Mouse (Mus musculus) spleen, postnatal 10 days (tissue): ENCODE results near the gene Prkag3.

Experiments
- DNase-seq, 2 experiments: peaks; one replicate each; pipeline ENCODE4 v3.0.0; 2021 to 2022; ENCODE audit warnings: low spot score in 2 of 2

Gene Prkag3

DNA sequence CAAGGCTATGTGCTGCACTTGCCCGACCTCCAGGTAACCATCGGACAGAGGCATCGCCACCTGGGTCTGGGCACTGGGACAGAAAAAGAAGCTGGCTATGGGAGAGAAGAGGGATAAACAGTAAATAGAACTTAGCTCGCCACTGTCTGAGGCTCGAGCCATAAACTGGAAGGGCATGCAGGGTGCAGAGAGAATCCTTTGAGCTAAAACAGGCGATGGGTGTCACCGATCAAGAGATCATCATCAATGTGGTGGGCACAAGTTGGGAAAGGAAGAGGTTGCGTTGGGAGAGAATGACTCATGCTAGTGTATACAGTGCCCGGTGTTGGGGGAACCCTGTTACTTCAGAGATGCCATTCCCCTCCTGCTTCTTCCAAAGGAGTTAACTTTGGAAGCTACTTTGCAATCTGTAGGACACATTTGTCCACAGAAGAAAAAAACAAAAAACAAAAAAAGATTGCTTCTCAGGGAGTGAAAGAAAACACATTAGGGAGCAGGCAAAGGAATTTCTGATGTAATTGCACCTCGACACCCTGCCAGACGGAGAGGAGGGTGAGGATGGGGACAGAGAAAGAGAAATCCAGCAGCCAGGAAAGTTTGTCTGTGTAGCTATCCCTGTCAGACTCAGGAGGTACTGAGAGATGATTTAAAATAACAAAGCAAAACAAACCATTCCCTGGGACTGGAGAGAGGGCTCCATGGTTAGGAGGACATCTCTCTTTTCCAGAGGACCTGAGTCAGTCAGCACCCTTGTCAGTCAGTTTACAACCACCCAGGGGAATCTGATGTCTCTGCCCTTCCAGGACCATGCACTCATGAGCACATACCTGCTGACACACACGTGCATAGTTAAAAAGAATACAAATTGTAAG, 34.9 kb downstream of the Prkag3 start:
- no peak for DNase-seq

GRCm38 (mm10) chr1:74713099-74713858, 35.7 kb downstream of the Prkag3 start, which contains the start of gene Cyp27a1:
Cyp27a1 (plus strand) TSS chr1:74713574.
- peak in 1 of 2 experiments; percentile 28 for DNase-seq

GRCm38 (mm10) chr1:74712461-74713098, 36.4 kb downstream of the Prkag3 start:
- no peak for DNase-seq

- DNase-seq: no peak
These were observed 37.0 kb downstream of the Prkag3 start for GRCm38 (mm10) chr1:74712046-74712445.

- no peak for DNase-seq
These were observed 39.5 kb downstream of the Prkag3 start for GRCm38 (mm10) chr1:74709566-74709965.

DNA sequence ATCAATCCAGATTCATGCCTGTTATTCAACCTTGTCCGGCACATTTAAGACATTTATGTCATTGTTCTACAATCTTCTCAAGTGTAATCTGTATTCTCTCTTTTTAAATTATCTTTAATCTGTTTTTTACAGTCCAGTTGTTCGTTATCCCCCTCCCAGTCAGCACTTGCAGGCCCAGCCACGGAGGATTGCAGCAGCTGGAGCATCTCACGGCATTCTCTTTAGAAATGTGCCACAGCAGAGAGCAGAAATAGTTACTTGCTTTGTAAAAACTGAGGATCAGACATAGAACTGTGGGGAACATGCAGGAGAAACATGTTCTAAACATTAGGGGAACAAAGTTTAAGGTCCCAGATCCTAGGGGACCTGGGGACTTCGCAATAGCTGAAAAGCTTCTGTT, 44.0 kb downstream of the Prkag3 start:
- no peak for DNase-seq

DNA sequence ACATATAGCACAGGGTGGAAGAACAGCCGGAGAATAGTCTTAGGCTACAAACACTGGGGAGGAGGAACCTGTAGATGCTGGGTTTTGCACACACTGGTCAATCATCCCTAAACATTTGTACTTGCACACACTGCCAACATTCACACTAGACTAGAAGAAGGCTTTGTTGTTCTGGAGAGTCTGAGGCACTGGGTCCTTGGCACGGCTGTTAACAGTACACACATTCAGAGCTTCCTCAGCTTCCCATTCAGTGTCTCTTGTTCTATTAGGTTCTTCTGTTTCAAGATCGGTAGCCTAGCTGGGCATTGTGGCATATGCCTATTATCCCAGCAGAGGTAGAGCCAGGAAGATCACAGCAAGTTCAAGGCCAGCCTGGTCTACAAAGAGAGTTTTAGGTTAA, 44.9 kb downstream of the Prkag3 start:
- DNase-seq: no peak

DNA sequence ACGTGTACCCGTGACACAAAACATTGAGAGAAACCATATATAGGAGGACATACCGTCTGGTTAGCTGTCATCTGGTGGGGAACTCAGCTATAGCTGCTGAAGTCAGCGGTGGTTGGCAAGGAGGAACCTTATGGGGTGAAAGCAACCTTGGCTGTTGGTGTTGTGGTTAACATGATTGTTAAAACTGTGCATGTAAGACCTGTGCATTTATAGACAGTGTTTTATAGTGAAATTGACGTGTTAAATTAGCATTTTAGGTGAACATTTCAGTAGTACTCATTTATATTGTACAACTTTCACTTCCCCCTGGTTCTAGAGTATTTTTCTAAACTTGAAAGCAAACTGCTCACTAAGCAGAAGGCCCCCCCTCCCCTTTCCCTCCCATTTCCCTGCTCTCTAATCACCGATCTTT, 46.9 kb downstream of the Prkag3 start:
- no peak for DNase-seq

GRCm38 (mm10) chr1:74698791-74699190, 50.2 kb downstream of the Prkag3 start:
- no peak for DNase-seq

DNA sequence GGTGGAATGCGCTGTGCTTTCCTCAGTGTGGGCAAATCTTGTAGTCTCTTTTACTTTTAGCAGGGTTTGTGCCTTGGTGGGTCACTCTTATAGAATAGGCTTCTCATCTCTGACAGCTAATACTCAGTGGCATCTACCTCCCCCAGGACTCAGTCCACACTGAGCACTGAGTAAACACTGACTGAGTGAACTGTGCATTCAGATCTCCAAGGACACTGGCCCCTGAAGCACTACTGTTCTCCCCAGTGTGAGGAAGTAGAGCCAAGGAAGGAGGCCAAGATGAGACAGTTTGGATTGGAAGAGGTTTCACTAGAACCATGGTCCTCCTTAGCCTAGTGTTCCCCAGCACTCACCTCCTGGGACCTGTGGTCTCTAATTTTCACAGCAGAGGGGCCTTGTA, 50.7 kb downstream of the Prkag3 start:
- no peak for DNase-seq

DNA sequence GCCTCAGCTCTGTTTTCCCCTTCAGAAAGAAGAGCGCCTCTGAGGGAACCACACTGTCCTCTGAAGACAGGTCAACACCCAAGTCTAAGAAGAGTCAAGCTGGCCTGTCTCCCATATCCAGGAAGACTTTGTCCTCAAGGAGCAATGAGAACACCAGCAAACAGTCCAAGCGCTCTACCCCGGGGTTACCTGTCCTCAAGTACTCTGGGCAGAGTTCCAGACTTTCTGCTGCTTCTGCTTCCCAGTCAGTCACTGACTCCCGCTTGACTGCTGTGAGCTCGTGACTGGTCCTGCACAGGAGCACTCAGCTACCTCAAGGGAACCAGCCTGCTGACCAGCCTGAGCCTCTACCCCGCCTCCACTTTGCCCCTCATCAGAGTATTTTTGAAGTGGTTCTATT, 51.6 kb downstream of the Prkag3 start:
- DNase-seq: no peak

GRCm38 (mm10) chr1:74695836-74696235, 53.2 kb downstream of the Prkag3 start:
- DNase-seq: no peak

DNA sequence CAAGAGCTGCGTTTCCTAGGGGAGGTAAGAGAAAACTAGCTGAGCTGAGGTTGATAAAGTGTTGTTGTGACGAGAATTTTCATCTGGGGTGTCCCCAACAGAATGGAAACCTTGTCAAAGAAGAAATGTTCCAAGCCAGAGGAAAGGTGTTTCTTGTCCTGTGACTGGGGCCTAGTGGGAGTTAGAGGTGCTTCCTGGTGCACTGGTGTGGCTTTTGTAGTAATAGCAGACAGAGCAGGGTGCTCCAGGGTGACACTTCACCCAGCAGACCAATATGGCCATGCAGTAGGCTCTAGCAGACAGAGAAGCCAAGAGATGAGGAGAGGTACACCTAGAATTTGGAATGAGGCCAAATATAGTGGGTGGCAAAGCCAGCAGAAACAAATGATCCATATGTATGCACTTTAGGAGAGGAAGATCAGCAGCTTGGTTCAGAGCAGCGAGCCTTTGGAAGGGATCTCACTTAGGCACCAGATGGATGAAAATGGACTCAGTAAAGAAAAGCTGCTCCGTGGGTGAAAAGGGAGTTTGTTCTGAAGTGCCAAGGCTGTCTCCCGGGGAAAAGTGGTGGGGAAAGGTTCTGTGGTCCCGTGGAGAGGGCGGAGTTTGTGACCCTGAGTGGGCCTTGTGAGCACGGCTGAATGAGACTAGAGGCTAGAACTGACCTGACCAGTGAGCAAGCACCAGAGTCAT, 55.0 kb downstream of the Prkag3 start:
- no peak for DNase-seq
